Mouse (Mus musculus) thymus, adult 2 months (tissue): Measurements from ENCODE around the gene Ntn1.

Experiments
- CTCF ChIP-seq: fragments of 200-500 bp; IDR thresholded peaks from 2 replicates; pipeline ENCODE4 v1.5.1; 2012; ENCODE audit warnings: mild to moderate bottlenecking, control low read depth, low read length, moderate library complexity, borderline replicate concordance; ENCODE audit not compliant: control insufficient read depth, poor library complexity, insufficient read depth; ENCODE audit errors: extremely low read depth
- POLR2A ChIP-seq: fragments of 200-500 bp; IDR thresholded peaks from 2 replicates; pipeline ENCODE4 v1.6.1; 2012; ENCODE audit warnings: mild to moderate bottlenecking, low read length, control low read depth, moderate library complexity; ENCODE audit not compliant: control insufficient read depth, poor library complexity, insufficient read depth; ENCODE audit errors: extremely low read depth

- TF ChIP-seq POLR2A (no peak), CTCF (no peak)
Measured at GRCm38 (mm10) chr11:68216041-68216440, 184.6 kb downstream of the Ntn1 start.
